Mouse (Mus musculus): ENCODE results near the gene Gphb5.
"Not testable (repeated sequence)": the region's sequence is repeated elsewhere in the genome, so short reads cannot be mapped to it uniquely, and the experiment has no call there.

The Gphb5 gene

DNA sequence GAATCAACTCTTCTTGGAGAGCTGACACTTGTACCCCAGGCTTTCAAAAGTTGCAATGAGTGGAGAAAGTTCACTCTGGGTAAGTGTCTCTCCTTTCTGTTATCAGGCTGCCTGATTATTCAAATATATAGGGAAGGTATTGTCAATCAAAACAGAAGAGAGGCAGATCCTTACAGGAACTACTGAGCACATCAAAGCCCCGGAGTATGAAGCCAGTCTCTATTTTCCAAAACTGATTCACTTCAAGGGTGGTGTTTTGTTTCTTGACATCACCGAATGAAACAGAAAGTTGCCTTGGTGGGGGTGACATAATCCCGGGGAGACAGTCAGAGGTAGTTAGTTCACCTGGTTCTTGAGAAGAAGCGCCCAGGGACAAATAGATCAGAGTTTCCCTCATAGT lies at the start of gene Gphb5:
Gene Gphb5 (minus strand): TSS at position 101 of the 400 bp plus-strand sequence.
- in situ Hi-C loops (cut with MboI; ENCODE audit: low pct_unique_long_range_greater_than_20kb in 1 of 2, low sequenced_read_pairs in 2 of 2, unreplicated experiment in 1 of 2) = no loop called here

DNA sequence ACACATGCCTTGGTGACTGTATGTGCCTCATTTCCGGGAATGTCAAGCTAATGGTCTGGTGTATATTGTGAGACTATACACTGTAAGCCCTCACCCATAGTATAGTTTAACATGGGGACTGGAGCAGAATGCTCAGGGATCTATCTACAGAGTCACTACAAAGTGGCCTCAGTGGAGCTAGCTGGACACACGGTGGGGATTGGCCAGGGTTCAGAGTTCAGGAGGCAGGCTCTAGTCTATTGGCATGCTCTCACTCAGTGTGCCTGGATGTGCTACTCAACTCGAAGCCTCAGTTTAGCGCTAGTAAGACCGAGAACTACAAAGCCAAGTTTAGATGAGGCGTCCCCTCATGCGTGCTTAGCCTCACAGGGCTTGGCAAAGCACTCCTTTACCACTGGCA lies 49.6 kb upstream of the Gphb5 start:
- in situ Hi-C loops (cut with MboI; ENCODE audit: low pct_unique_long_range_greater_than_20kb in 1 of 2, low sequenced_read_pairs in 2 of 2, unreplicated experiment in 1 of 2) = loop anchor here (25.0 kb wide), 1 partner anchor 171 kb away; no protein-coding TSS in a partner anchor

DNA sequence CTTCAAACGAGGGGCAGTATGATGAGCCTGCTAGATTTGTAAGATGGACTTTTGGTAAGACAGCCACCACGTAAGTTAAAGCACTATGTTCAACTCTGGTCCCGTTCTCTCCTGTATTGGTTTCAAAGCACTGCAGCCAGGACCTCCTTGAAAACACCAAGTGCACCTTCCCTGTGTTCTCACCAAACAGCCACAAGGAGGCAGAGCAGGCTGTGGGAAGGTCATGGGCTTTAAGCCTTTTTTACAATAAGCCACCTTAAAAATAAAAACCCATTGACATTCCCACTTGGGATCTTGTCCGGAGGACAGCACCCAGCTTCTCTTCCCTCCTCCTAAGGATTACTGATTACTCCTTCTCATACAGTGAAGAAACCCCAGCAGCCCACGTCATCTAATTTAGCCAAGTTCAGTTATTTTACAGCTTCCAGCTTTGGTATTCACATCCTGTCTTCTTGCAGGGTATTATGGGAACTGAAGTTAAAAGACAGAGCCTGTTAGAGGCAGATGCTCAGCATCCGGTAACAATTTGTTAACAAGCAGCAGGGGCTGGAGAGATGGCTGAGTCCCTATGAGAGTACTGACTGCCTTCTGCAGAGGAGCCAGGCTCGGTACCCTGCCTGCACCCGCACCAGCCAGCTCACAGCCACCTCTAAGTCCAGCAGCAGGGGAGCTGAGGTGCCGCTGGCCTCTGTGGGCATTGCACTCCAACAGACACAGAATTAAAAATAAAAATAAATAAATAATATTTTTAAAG lies 47.6 kb upstream of the Gphb5 start:
- in situ Hi-C loops (cut with MboI; ENCODE audit: low pct_unique_long_range_greater_than_20kb in 1 of 2, low sequenced_read_pairs in 2 of 2, unreplicated experiment in 1 of 2) = loop anchor here (25.0 kb wide), 1 partner anchor 173 kb away; no protein-coding TSS in a partner anchor

GRCm38 (mm10) chr12:75460561-75460960 lies 44.0 kb upstream of the Gphb5 start:
- in situ Hi-C loops (cut with MboI; ENCODE audit: low pct_unique_long_range_greater_than_20kb in 1 of 2, low sequenced_read_pairs in 2 of 2, unreplicated experiment in 1 of 2) = loop anchor here (25.0 kb wide), 1 partner anchor 177 kb away; no protein-coding TSS in a partner anchor

GRCm38 (mm10) chr12:75459656-75460055 lies 43.1 kb upstream of the Gphb5 start:
- in situ Hi-C loops (cut with MboI; ENCODE audit: low pct_unique_long_range_greater_than_20kb in 1 of 2, low sequenced_read_pairs in 2 of 2, unreplicated experiment in 1 of 2) = loop anchor here (25.0 kb wide), 1 partner anchor 178 kb away; no protein-coding TSS in a partner anchor

- in situ Hi-C loops (cut with MboI; ENCODE audit: low pct_unique_long_range_greater_than_20kb in 1 of 2, low sequenced_read_pairs in 2 of 2, unreplicated experiment in 1 of 2) = loop anchor here (25.0 kb wide), 1 partner anchor 184 kb away; no protein-coding TSS in a partner anchor
Measured at GRCm38 (mm10) chr12:75453441-75453840, 36.9 kb upstream of the Gphb5 start.

GRCm38 (mm10) chr12:75453027-75453426 lies 36.4 kb upstream of the Gphb5 start:
- in situ Hi-C loops (cut with MboI; ENCODE audit: low pct_unique_long_range_greater_than_20kb in 1 of 2, low sequenced_read_pairs in 2 of 2, unreplicated experiment in 1 of 2) = loop anchor here (25.0 kb wide), 1 partner anchor 184 kb away; no protein-coding TSS in a partner anchor

DNA sequence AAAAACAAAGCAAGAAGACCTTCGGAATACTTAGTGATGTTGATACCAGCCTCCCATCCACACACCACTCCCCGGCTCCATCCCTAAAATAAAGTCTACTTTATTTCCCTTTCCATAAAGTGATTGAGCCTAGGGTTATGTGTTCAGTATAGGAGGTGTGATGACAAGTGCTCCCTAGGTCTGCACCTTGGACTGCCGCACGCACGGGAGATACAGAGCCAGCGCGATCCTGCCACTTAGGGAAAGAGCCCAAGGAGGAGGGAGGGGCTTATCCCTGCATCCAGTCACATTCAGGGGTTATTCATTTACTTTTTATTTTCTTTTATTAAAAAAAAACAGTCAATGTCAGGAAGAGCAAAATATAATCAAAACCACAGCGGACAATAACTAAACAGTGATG lies 34.0 kb upstream of the Gphb5 start:
- in situ Hi-C loops (cut with MboI; ENCODE audit: low pct_unique_long_range_greater_than_20kb in 1 of 2, low sequenced_read_pairs in 2 of 2, unreplicated experiment in 1 of 2) = loop anchor here (25.0 kb wide), 1 partner anchor 187 kb away; no protein-coding TSS in a partner anchor

DNA sequence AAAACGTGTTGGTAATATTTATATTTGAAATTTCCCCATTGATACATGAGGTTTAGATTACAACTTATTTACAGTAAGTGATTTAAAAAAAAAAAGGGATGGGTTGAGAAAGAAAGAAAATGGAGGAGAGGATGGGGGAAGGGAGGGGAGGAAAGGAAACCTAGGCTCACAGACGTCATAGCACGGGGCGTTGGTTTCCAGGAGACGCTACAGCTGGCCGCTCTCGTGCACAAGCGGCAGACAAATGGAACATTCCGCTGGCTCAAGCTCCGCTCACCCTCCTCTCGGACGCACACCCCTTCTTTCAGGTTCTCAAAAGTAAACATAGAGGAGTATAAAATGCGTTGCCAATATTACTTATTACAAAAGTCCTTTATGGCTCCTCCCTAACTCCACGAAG lies 33.4 kb upstream of the Gphb5 start:
- in situ Hi-C loops (cut with MboI; ENCODE audit: low pct_unique_long_range_greater_than_20kb in 1 of 2, low sequenced_read_pairs in 2 of 2, unreplicated experiment in 1 of 2) = loop anchor here (25.0 kb wide), 1 partner anchor 187 kb away; no protein-coding TSS in a partner anchor

GRCm38 (mm10) chr12:75449475-75449966 lies 32.9 kb upstream of the Gphb5 start:
- in situ Hi-C loops (cut with MboI; ENCODE audit: low pct_unique_long_range_greater_than_20kb in 1 of 2, low sequenced_read_pairs in 2 of 2, unreplicated experiment in 1 of 2) = no loop called here

DNA sequence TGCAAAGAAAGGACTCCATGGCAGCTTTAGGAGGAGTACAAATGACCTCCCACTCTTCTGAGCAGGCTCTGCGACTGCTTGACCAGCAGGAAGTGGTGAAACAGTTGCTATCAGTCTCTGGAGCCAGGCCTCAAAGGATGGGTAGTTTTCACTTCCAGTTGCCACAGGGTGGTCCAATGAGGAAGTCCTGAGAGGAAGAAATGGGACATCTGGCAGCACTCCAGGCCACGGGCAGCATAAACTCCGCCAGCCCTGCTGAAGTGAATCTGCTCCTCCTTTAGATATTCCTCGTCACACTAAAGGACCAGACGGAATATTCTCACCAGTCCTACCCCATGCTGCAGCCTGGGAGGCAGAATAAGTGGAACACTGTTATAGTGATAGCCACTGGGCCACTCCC lies 32.3 kb upstream of the Gphb5 start:
- in situ Hi-C loops (cut with MboI; ENCODE audit: low pct_unique_long_range_greater_than_20kb in 1 of 2, low sequenced_read_pairs in 2 of 2, unreplicated experiment in 1 of 2) = no loop called here

- in situ Hi-C loops (cut with MboI; ENCODE audit: low pct_unique_long_range_greater_than_20kb in 1 of 2, low sequenced_read_pairs in 2 of 2, unreplicated experiment in 1 of 2) = no loop called here
Measured at GRCm38 (mm10) chr12:75446245-75446644, 29.7 kb upstream of the Gphb5 start.

GRCm38 (mm10) chr12:75432400-75432799 lies 15.8 kb upstream of the Gphb5 start:
- in situ Hi-C loops (cut with MboI; ENCODE audit: low pct_unique_long_range_greater_than_20kb in 1 of 2, low sequenced_read_pairs in 2 of 2, unreplicated experiment in 1 of 2) = not testable (repeated sequence)

GRCm38 (mm10) chr12:75429685-75430396 lies 13.3 kb upstream of the Gphb5 start:
- in situ Hi-C loops (cut with MboI; ENCODE audit: low pct_unique_long_range_greater_than_20kb in 1 of 2, low sequenced_read_pairs in 2 of 2, unreplicated experiment in 1 of 2) = no loop called here

GRCm38 (mm10) chr12:75428719-75429118 lies 12.1 kb upstream of the Gphb5 start:
- in situ Hi-C loops (cut with MboI; ENCODE audit: low pct_unique_long_range_greater_than_20kb in 1 of 2, low sequenced_read_pairs in 2 of 2, unreplicated experiment in 1 of 2) = no loop called here

DNA sequence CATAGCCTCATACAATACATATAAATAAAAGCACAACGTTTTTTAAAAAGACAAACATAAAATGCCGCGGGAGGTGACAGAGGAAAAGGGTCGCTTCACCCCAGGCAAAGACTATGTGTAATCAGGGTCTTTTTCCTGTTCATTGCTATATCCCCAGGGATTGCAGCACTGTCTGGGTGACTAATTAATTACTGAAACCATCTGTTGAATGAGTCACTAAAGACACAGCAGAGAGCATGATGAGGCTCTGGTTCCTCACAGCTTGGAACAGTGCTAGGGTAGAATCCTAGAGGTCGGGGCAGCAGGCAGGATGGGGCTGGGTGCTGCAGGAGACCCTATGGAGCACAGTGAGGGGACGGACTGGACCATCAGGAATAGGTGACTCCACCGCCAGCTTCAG lies 9.3 kb upstream of the Gphb5 start:
- in situ Hi-C loops (cut with MboI; ENCODE audit: low pct_unique_long_range_greater_than_20kb in 1 of 2, low sequenced_read_pairs in 2 of 2, unreplicated experiment in 1 of 2) = no loop called here

DNA sequence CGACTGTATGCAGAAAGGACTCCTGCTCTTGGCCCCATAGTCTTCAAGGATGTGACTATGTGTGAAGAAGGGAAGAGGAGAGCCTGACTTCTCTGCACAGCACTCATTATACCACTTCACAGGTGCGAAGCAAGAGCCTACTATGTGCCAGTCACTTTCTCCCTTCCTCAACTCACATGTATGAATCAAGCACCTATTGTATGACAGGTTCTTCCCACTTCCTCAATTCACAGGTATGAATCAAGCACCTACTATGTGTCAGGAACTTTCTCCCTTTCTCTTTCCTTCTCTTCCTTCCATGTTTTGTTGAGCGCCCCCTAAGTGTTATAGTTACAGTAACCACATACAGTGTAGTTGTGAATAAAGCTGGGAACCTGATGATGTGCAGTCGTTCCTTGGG lies 8.2 kb upstream of the Gphb5 start:
- in situ Hi-C loops (cut with MboI; ENCODE audit: low pct_unique_long_range_greater_than_20kb in 1 of 2, low sequenced_read_pairs in 2 of 2, unreplicated experiment in 1 of 2) = no loop called here

DNA sequence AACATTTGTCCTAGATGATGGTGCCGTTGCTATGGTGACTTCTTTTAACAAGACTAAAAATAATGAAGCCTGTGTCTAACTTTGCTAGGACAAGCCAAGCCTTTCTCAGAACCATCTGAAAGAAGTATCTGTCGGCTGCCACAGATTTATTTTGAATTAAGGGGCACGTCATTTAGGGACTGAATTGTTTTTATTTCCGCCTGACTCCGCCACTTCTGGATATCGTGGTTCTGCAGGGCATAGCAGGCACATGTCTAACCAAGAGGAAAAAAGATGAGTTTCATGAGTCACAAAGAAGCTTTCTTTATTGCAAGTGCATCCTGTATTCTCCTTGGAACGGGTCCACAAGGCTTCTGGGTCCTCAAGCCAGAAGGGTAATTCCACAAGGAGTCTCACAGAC lies 7.8 kb upstream of the Gphb5 start:
- in situ Hi-C loops (cut with MboI; ENCODE audit: low pct_unique_long_range_greater_than_20kb in 1 of 2, low sequenced_read_pairs in 2 of 2, unreplicated experiment in 1 of 2) = no loop called here

DNA sequence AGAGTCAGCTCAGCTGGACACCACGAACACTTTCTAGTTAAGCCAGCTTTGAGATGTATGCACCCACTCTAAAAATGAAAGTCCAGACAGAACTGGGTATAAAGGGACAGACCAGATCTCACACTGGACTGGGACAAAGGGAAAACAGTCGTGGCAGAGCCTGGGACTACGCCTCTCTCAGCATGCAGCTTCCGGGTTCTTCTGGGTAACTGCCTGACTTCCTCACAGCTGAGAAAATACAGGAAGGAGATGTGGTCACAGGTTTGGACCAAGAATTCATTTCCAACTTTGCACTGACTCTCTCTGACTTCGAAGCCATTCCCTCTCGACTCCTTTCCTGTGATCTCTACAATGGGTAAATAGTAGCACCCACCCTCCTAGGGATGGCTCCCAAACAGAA lies 1.6 kb downstream of the Gphb5 start:
- in situ Hi-C loops (cut with MboI; ENCODE audit: low pct_unique_long_range_greater_than_20kb in 1 of 2, low sequenced_read_pairs in 2 of 2, unreplicated experiment in 1 of 2) = no loop called here

All from mouse embryonic stem cell (cell line).